In the genomic region with DNA sequence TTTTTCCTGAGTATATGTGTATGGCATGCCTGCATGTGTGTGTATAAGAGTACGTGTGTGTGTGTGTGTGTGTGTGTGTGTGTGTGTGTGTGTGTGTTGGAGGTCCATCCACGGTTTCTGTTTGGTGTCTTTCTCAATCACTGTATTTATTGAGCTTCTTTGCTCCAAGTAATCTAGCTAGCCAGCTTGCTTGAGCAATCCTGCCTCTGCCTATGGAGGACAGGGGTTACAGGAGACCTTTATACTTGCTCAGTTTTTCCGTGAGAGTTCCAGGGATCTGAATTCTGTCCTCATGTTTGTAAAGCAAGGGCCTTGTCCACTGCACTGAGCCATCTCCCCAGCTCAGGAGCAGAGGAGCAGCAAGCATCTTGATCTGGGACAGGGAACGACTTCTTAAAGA, we compare ENCODE assay signal across 20 mouse cellular contexts.
A peak's percentile ranks its signal among the peaks of the same experiment; 100 is the strongest.
DNase-seq lines count a peak whose midpoint lies in the region; TF ChIP-seq lines count a peak whose summit lies in the region.
"Had no signal": no experiment of that assay in that cellular context is flagged by ENCODE, and none has a peak within 500 bp of the region (broad histone marks: within the 10 kb centered on the region; RNA-seq: fewer than 3 reads in every experiment).

No protein-coding gene starts in this region.

- WGBS in liver, adult 2 months, result 36% methylated on average over 4 of the region's 4 CpGs

- H3K36me3 ChIP-seq in liver, adult 2 months (ENCODE audit: control insufficient read depth, insufficient read depth, low read length), result no peaks in the 10 kb centered on the region
- H3K36me3 ChIP-seq: G1E had no signal

- DNase-seq in liver, adult 2 months (ENCODE audit: extremely low read depth, low read depth, low spot score), result peak; percentile 55
- DNase-seq in liver (no peak), adipocyte (ENCODE audit: low spot score) (peak; percentile 88)
- peak; percentile 68 for DNase-seq in fat pad, adult 2 months (ENCODE audit: extremely low read depth, low read depth, low spot score)
- DNase-seq in neural tube, embryonic 10.5 days (ENCODE audit: extremely low spot score, low spot score), result no peak
- DNase-seq in adrenal gland, adult 18-20 months (ENCODE audit: low spot score in 2 of 2), result no peak
- DNase-seq: adrenal gland, adult 2 months; adrenal gland, adult 8-10 months; adrenal gland, postnatal 10 days; adrenal gland, postnatal 14 days; adrenal gland, postnatal 25 days; adrenal gland, postnatal 36 days; B cell, adult 2 months; cerebellum, adult 11 months; cerebellum, adult 11-12 months; cerebellum, adult 18-20 months; cerebellum, adult 2 months; cerebellum, adult 8-10 months had no signal

- no peak overlapping the region for H3K27ac ChIP-seq in liver, adult 2 months (replicated peaks; ENCODE audit: insufficient read depth, low read depth, low read length)

- no peak for TF ChIP-seq POLR2A in liver, adult 2 months (IDR thresholded peaks at IDR 0.05; ENCODE audit: extremely low read depth, insufficient read depth, low read length)

- H3K4me3 ChIP-seq in liver, adult 2 months (ENCODE audit: insufficient read depth, low read depth, low read length), result no peak overlapping the region

- no peaks in the 10 kb centered on the region for H3K79me2 ChIP-seq in liver, adult 2 months (ENCODE audit: control insufficient read depth, insufficient read depth, low read length)

- no peak for TF ChIP-seq CTCF in liver, adult 2 months (IDR thresholded peaks at IDR 0.05; ENCODE audit: low read depth, low read length)

- H3K9ac ChIP-seq in liver, adult 2 months (ENCODE audit: low read depth, low read length), result no peak overlapping the region

- H3K4me1 ChIP-seq in liver, adult 2 months (ENCODE audit: control insufficient read depth, insufficient read depth, low read length), result 0 out of 2 replicates have a peak, but pooled peaks cover 3% of the 10 kb centered on the region

- no peaks in the 10 kb centered on the region for H3K27me3 ChIP-seq in liver, adult 2 months (ENCODE audit: control insufficient read depth, insufficient read depth, low read length)
- H3K27me3 ChIP-seq: Patski had no signal

Comparison
In these comparisons a context has a peak if more than half of its experiments do, and no peak if none do; other contexts are left out.
1. DNase-seq: peak in liver, adult 2 months (single experiment), adipocyte (single experiment) and fat pad, adult 2 months (single experiment); none in liver (single experiment), neural tube, embryonic 10.5 days (single experiment) and adrenal gland, adult 18-20 months (0 of 2).